Mouse (Mus musculus): ENCODE measurements around the gene Cphx1. TPM values are rescaled to one million over a fixed set of nuclear protein-coding genes. Genes with fewer than 3 reads are reported as not detected.
A peak's percentile ranks its signal among the peaks of the same experiment; 100 is the strongest.
"Not testable (repeated sequence)": the region's sequence is repeated elsewhere in the genome, so short reads cannot be mapped to it uniquely, and the experiment has no call there.

Cphx1 gene
- total RNA-seq (2021) = not detected in 2 replicates
- long read RNA-seq, experiment 1 = 0 reads
- long read RNA-seq, experiment 2 = 0 reads

GRCm38 (mm10) chr14:25938004-25938403 is at the start of gene Cphx1:
Gene Cphx1 (plus strand): TSS chr14:25938304.
- not testable (repeated sequence) for DNase-seq

DNA sequence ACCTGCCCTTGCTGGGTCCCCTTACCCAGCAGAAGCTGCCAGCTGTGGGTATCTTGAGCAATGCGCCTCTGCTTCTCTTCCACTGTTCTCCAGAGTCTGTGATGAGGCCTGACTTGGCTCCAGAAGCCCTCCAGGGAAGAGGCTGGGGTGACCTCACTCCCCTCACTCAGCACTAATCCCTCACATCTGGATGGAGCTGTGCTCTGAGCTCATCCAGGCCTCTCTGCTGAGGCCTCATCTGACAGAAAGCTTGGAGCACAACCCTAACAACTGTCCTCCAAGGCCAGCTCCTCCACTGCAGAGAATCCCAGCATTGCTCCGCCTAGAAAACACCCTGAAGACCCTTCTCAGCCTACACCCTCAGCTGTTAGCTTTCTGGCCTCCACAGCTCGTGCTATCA is 43.5 kb upstream of the Cphx1 start:
- not testable (repeated sequence) for DNase-seq

DNA sequence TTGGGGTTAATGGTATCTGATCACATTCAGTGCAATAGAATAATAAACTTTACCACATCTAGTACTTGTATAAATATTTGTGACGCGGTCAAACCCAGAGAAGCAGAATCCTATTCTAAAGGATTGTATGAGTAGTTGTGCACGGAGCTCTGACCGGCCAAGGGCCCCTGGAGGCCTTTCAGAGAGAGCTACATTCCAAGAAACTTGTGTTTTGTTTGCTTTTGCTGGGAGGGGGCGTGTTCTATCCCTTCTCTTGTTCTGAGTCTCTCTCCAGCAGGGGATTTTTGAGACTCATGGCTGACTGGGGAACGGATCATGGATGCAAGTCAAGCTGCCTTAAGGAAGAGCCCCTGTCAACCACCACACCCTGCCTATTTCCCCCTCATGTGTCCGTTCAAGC is 42.4 kb upstream of the Cphx1 start:
- DNase-seq = not testable (repeated sequence)

DNA sequence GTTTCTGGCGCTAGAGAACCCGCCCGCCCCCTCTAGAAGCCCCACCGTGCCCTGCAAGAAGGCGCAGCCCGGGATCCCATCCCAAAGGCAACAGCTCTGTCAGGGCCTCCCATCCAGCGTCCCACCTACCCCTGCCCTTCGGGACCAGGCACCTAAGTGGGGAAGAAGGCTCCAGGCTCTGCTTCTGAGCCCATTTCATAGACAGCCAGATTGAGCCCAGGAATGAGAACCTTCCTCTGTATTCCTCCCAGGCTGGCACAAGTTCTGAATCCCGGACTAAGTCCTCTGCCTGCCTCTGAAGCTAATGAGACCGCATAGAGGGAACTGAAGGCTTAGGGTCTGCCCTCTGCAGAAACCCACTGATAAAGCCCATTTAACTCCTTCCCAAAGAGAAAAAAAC is 35.1 kb upstream of the Cphx1 start, which contains the start of gene Plac9a:
Plac9a (minus strand) TSS at position 101 of the 400 bp plus-strand sequence.
- DNase-seq = not testable (repeated sequence)

GRCm38 (mm10) chr14:25905243-25905642 is 32.9 kb upstream of the Cphx1 start:
- not testable (repeated sequence) for DNase-seq

DNA sequence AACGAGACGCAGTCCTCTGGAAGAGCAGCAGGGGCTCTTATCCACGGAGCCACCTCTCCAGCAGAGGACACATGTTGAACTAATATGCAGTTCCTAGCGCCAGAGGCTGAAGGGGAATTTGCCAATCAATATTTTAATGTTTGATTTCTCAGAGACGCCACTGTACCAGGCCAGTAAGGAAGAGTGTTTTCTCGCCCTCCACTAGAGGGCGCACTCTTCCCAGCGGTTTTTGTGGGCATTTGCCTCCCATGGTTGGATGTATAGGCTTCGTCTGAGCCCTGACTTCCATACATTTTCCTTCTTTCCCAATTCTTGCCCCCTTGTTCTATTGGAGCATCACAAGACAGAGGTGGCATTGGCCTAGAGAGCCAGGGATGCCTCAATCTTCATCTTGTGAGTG is 30.8 kb upstream of the Cphx1 start:
- not testable (repeated sequence) for DNase-seq

GRCm38 (mm10) chr14:25908976-25909375 is 29.1 kb upstream of the Cphx1 start:
- not testable (repeated sequence) for DNase-seq

DNA sequence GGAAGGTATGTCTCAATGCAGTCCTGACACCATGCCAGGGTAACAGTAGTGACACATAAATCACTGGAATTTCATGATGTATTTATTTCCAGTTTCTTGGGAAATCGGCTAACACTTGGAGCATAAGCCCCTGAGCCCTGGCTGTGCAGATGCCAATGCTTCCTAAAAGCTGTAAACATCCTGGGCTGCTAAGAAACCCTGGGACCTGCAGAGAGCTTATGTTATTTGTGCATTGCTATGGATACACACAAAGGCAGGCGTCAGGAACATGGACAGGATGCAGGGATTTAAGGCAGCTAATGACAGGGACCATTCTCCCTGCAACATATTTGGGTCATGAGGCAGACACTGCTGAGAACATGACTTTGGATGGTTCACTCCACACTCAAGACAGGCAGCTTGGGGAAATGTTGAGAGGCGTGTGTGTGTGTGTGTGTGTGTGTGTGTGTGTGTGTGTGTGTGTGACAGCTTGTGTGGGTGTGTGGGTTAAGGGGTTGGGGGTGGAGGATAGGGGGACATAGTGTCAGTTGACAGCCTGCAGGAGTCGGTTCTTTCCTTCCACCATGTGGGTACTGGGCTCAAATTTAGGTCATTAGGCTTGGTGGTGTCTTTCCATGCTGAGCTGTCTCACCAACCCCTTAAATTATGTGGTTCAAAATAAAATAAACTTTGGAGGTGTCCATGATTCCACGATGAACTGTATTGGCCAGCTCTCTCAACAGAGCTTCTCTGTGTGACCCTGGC is 19.5 kb upstream of the Cphx1 start:
- DNase-seq = not testable (repeated sequence)

DNA sequence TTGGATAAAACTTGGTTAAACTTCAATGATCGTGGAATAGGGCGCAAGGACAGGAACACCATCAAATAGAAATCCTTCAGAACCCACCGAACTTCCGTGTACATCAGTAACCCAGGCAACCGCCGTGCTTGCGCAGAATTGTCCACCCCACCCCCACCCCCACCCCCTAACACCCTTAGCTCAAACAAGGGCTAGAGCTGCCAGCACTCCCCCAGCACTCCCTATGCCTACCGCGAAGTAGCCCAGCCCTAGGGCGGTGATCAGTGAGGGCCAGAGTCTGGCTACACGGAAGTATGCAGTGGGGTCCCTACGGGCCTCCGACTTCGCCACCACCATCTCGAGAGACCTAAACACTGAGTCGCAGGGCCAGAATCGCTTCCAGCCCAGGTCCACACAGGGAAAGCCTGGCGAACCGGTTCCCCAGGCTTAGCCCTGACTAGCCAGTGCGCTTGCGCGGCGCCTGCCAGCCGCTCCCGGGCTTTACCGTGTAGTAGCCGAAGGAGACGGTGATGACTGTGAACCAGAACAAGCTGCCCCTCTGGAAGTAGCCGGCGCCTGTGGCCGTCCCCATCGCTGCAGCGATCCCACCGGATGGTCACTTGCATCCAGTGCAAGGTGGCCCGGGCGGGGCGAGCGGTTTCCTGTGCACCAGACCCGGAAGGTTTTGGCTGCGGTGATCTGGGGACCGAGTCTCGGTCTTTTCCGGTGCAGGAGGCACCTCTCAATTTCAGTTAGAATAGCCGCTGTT is 11.1 kb upstream of the Cphx1 start:
- DNase-seq = not testable (repeated sequence)

GRCm38 (mm10) chr14:25927562-25927881 is 10.6 kb upstream of the Cphx1 start, which contains the start of gene Tmem254a:
Gene Tmem254a (minus strand): TSS chr14:25927672.
- DNase-seq = not testable (repeated sequence)

DNA sequence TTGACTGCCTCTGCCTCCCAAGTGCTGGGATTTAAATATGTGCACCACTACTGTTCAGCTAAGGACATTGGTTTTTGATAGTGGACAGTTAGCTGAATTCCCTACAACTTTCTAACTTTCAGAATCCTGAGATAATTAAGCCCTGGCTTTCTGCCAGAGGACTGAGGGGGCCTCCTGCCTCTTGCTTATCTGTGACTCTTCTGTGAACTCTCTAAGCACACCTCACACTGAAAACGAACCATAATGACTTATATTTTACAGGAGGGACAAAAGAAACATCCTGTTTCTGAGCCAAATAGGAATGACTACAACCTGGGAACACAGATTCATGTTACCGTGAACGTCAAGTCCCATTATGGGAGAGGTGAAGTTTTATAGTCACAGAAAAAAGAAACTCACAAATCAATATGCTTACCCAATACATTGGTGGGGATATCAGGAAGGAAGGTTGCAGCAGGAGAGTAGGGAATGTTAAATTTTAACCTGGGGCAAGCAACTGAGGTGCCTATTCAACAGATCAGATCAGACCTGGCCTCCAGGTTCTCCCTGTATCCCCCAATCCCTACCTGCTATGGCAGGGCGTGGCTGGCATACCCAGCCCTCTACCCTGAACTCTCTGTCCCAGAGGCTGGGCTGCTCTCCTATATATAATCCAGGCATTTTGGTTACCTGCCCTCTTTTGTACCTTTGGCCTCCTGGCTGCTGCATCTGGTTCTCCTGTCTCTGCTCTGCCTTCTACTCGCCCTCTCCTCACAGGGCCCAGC is 1.1 kb upstream of the Cphx1 start:
- not testable (repeated sequence) for DNase-seq

- not testable (repeated sequence) for DNase-seq
These were observed 19.8 kb downstream of the Cphx1 start for GRCm38 (mm10) chr14:25957861-25958260.

- not testable (repeated sequence) for DNase-seq
These were observed 40.5 kb downstream of the Cphx1 start, which contains the start of gene Duxbl1 for GRCm38 (mm10) chr14:25978371-25979241. Gene Duxbl1 (plus strand): TSS chr14:25978577.

GRCm38 (mm10) chr14:25979242-25979941 is 41.3 kb downstream of the Cphx1 start:
- not testable (repeated sequence) for DNase-seq

GRCm38 (mm10) chr14:25981880-25982279 is 43.8 kb downstream of the Cphx1 start:
- DNase-seq = peak; percentile 12

Other genes starting within 250 kb of the Cphx1 start
- gene Ppif, start 244.2 kb upstream of the Cphx1 start, total RNA-seq (2021) = 52.4 and 53.9 TPM in 2 replicates
- gene Zcchc24, start 169.3 kb upstream of the Cphx1 start, total RNA-seq (2021) = 32.3 and 32.5 TPM in 2 replicates
- gene Anxa11, start 96.1 kb upstream of the Cphx1 start, total RNA-seq (2021) = 51.1 and 59.2 TPM in 2 replicates
- 2.7 and 6.5 TPM in 2 replicates for gene Plac9a, start 35.2 kb upstream of the Cphx1 start, total RNA-seq (2021)
- 3.9 and 5.7 TPM in 2 replicates for gene Tmem254a, start 10.6 kb upstream of the Cphx1 start, total RNA-seq (2021)
- 0.26 and 0.38 TPM in 2 replicates for gene Duxbl1, start 40.3 kb downstream of the Cphx1 start, total RNA-seq (2021)
- gene Gm9780, start 104.4 kb downstream of the Cphx1 start, total RNA-seq (2021) = 15.7 and 22.6 TPM in 2 replicates
- gene Tmem254c, start 129.1 kb downstream of the Cphx1 start, total RNA-seq (2021) = 4.7 and 7.0 TPM in 2 replicates
- not detected in 2 replicates for gene Cphx2, start 143.2 kb downstream of the Cphx1 start, total RNA-seq (2021)
- gene Cphx3, start 144.0 kb downstream of the Cphx1 start, total RNA-seq (2021) = not detected in 2 replicates
- gene Duxbl2, start 180.0 kb downstream of the Cphx1 start, total RNA-seq (2021) = 1.1 TPM in 1 of 2 replicates, not detected in the other
- gene Plac9b, start 244.2 kb downstream of the Cphx1 start, total RNA-seq (2021) = 42.8 and 43.8 TPM in 2 replicates